Comparison of ENCODE assay signal across 8 mouse cellular contexts in genomic region chr6:135040275-135040871, GRCm38 (mm10). TPM values are rescaled to one million over a fixed set of nuclear protein-coding genes. Genes with fewer than 3 reads are reported as not detected.
A peak's percentile ranks its signal among the peaks of the same experiment; 100 is the strongest.
DNase-seq lines count a peak whose midpoint lies in the region; ATAC-seq and TF ChIP-seq lines count a peak whose summit lies in the region.
"Had no signal": no experiment of that assay in that cellular context is flagged by ENCODE, and none has a peak within 500 bp of the region (broad histone marks: within the 10 kb centered on the region; RNA-seq: fewer than 3 reads in every experiment).

No protein-coding gene starts in this region.

- peak overlapping the region; percentile 50 for H3K4me2 ChIP-seq in heart, postnatal 0 days (ENCODE audit: low read depth, low read length)
- H3K4me2 ChIP-seq in limb, embryonic 14.5 days (replicated peaks; ENCODE audit: low read depth, low read length, severe bottlenecking), result peak overlapping the region; percentile 33; the same call in 1 of the 2 replicates

- peak; percentile 85 for DNase-seq in ZHBTc4 (ENCODE audit: low read depth, low spot score)
- DNase-seq in heart, postnatal 0 days (ENCODE audit: low spot score), result peak; percentile 12
- peak; percentile 7 for DNase-seq in limb, embryonic 14.5 days (ENCODE audit: low spot score)
- no peak for DNase-seq in left cerebral cortex, adult 2 months (ENCODE audit: extremely low spot score in 1 of 2, low spot score in 2 of 2)
- no peak for DNase-seq in thymus, adult 2 months
- DNase-seq in right cerebral cortex, postnatal 10 days (ENCODE audit: low spot score in 2 of 2), result no peak

- H3K4me3 ChIP-seq in E14TG2a.4 (replicated peaks; ENCODE audit: low read length), result peak overlapping the region; percentile 46
- H3K4me3 ChIP-seq in heart, postnatal 0 days (ENCODE audit: low read depth, low read length), result peak overlapping the region; percentile 17
- 0 out of 2 replicates have a peak overlapping the region, but pooled peaks have one; percentile 7 for H3K4me3 ChIP-seq in limb, embryonic 14.5 days (replicated peaks; ENCODE audit: low read length)
- no peak overlapping the region for H3K4me3 ChIP-seq in left cerebral cortex, adult 2 months
- H3K4me3 ChIP-seq in thymus, adult 2 months (ENCODE audit: control insufficient read depth, insufficient read depth, low read length), result no peak overlapping the region
- H3K4me3 ChIP-seq: megakaryocyte, embryonic 14.5 days had no signal

- no peak overlapping the region for H3K27ac ChIP-seq in heart, postnatal 0 days (ENCODE audit: low read depth)
- H3K27ac ChIP-seq in limb, embryonic 14.5 days (replicated peaks; ENCODE audit: low read depth, low read length), result no peak overlapping the region
- H3K27ac ChIP-seq in left cerebral cortex, adult 2 months, result no peak overlapping the region
- no peak overlapping the region for H3K27ac ChIP-seq in thymus, adult 2 months (ENCODE audit: control insufficient read depth, insufficient read depth, low read length)

- intact Hi-C loops in left cerebral cortex, adult 2 months (cut with DNase I), result no loop called here

- 5% methylated on average over 21 of the region's 21 CpGs for WGBS in heart, postnatal 0 days
- WGBS in limb, embryonic 14.5 days, result under 1% methylated on average over 21 of the region's 21 CpGs
- WGBS in thymus, adult 2 months, result 18% methylated on average over 21 of the region's 21 CpGs

- ATAC-seq in heart, postnatal 0 days (ENCODE audit: insufficient read depth, low read depth), result no peak
- ATAC-seq in limb, embryonic 14.5 days (ENCODE audit: low FRiP score, low read depth), result no peak

- H3K9ac ChIP-seq in heart, postnatal 0 days (replicated peaks; ENCODE audit: low read depth, low read length), result no peak overlapping the region
- H3K9ac ChIP-seq in limb, embryonic 14.5 days (ENCODE audit: low read depth, low read length, severe bottlenecking), result no peak overlapping the region

- no peaks in the 10 kb centered on the region for H3K36me3 ChIP-seq in E14TG2a.4 (ENCODE audit: insufficient read depth, low read length)
- no peaks in the 10 kb centered on the region for H3K36me3 ChIP-seq in heart, postnatal 0 days (replicated peaks; ENCODE audit: control insufficient read depth, insufficient read depth, low read length)
- no peaks in the 10 kb centered on the region for H3K36me3 ChIP-seq in limb, embryonic 14.5 days (ENCODE audit: control insufficient read depth, insufficient read depth, low read length)
- no peaks in the 10 kb centered on the region for H3K36me3 ChIP-seq in thymus, adult 2 months (ENCODE audit: control insufficient read depth, insufficient read depth, low read length)

- H3K4me1 ChIP-seq in E14TG2a.4 (replicated peaks; ENCODE audit: low read depth, low read length), result peaks cover 56% of the 10 kb centered on the region
- H3K4me1 ChIP-seq in heart, postnatal 0 days (ENCODE audit: control insufficient read depth, insufficient read depth), result 0 out of 2 replicates have a peak, but pooled peaks cover 8% of the 10 kb centered on the region
- 0 out of 2 replicates have a peak, but pooled peaks cover 5% of the 10 kb centered on the region for H3K4me1 ChIP-seq in limb, embryonic 14.5 days (ENCODE audit: control insufficient read depth, insufficient read depth, low read length)
- H3K4me1 ChIP-seq in thymus, adult 2 months (replicated peaks; ENCODE audit: control insufficient read depth, insufficient read depth, low read length), result no peaks in the 10 kb centered on the region

- H3K27me3 ChIP-seq in E14TG2a.4 (ENCODE audit: insufficient read depth, low read length), result 0 out of 2 replicates have a peak, but pooled peaks cover 2% of the 10 kb centered on the region
- no peaks in the 10 kb centered on the region for H3K27me3 ChIP-seq in heart, postnatal 0 days (ENCODE audit: control insufficient read depth, insufficient read depth, low read length)
- no peaks in the 10 kb centered on the region for H3K27me3 ChIP-seq in limb, embryonic 14.5 days (ENCODE audit: control insufficient read depth, insufficient read depth, low read length)
- H3K27me3 ChIP-seq in thymus, adult 2 months (ENCODE audit: control insufficient read depth, insufficient read depth, low read length), result no peaks in the 10 kb centered on the region; the same call in 1 of the 2 replicates

- H3K9me3 ChIP-seq in E14TG2a.4 (ENCODE audit: low read length), result peaks cover 10% of the 10 kb centered on the region
- no peaks in the 10 kb centered on the region for H3K9me3 ChIP-seq in heart, postnatal 0 days (replicated peaks; ENCODE audit: control insufficient read depth, low read length)
- no peaks in the 10 kb centered on the region for H3K9me3 ChIP-seq in limb, embryonic 14.5 days (ENCODE audit: control insufficient read depth, low read length)

- no peak for TF ChIP-seq CTCF in E14TG2a.4 (conservative IDR thresholded peaks at IDR 0.05; ENCODE audit: low read length)
- TF ChIP-seq CTCF in heart, postnatal 0 days (IDR thresholded peaks at IDR 0.05; ENCODE audit: low read depth), result no peak
- TF ChIP-seq CTCF in left cerebral cortex, adult 2 months (IDR thresholded peaks at IDR 0.05), result no peak
- no peak for TF ChIP-seq CTCF in thymus, adult 2 months (IDR thresholded peaks at IDR 0.05; ENCODE audit: borderline replicate concordance, control insufficient read depth, extremely low read depth, insufficient read depth, low read length, poor library complexity)

- no peak for TF ChIP-seq EP300 in heart, postnatal 0 days (IDR thresholded peaks at IDR 0.05; ENCODE audit: low read depth)

- no peak for TF ChIP-seq POLR2A in limb, embryonic 14.5 days (IDR thresholded peaks at IDR 0.05; ENCODE audit: borderline replicate concordance, extremely low read depth, insufficient read depth, insufficient read length)
- no peak for TF ChIP-seq POLR2A in thymus, adult 2 months (IDR thresholded peaks at IDR 0.05; ENCODE audit: control insufficient read depth, extremely low read depth, insufficient read depth, low read length, poor library complexity)

RNA-seq across cellular contexts. Expression of gene Gprc5a, which starts 25.1 kb away (rescaled TPM):
- total RNA-seq in heart, postnatal 0 days (2014; rRNA removed; ENCODE audit: low replicate concordance), result 0.12 TPM in 1 of 2 replicates, not detected in the other
- polyA plus RNA-seq in heart, postnatal 0 days (2015; fragmentation: Nextera tagmentation; extraction: Ambion mirVana), result 2.3 and 2.5 TPM in 2 replicates
- 2.7 and 2.8 TPM in 2 replicates for polyA plus RNA-seq in limb, embryonic 14.5 days (2012; rRNA removed)
- 3.8 and 4.7 TPM in 2 replicates for polyA plus RNA-seq in limb, embryonic 14.5 days (2014; fragmentation: Nextera tagmentation; extraction: Ambion mirVana)
- total RNA-seq in left cerebral cortex, adult 2 months (2021), result under 1 TPM; 0.38 to 0.65 TPM
- polyA plus RNA-seq in thymus, adult 2 months (2012; rRNA removed), result 2.2 and 3.7 TPM in 2 replicates

RNA-seq across cellular contexts. Expression of gene Ddx47, which starts 29.0 kb away (rescaled TPM):
- 24.5 and 35.8 TPM in 2 replicates for total RNA-seq in heart, postnatal 0 days (2014; rRNA removed; ENCODE audit: low replicate concordance)
- 51.4 and 52.7 TPM in 2 replicates for polyA plus RNA-seq in heart, postnatal 0 days (2015; fragmentation: Nextera tagmentation; extraction: Ambion mirVana)
- 93.9 and 104 TPM in 2 replicates for polyA plus RNA-seq in limb, embryonic 14.5 days (2012; rRNA removed)
- polyA plus RNA-seq in limb, embryonic 14.5 days (2014; fragmentation: Nextera tagmentation; extraction: Ambion mirVana), result 97.6 and 107 TPM in 2 replicates
- total RNA-seq in left cerebral cortex, adult 2 months (2021), result 10 to 100 TPM; 61.0 to 62.0 TPM
- polyA plus RNA-seq in thymus, adult 2 months (2012; rRNA removed), result 83.8 and 96.2 TPM in 2 replicates

RNA-seq across cellular contexts. Expression of gene Apold1, which starts 58.9 kb away (rescaled TPM):
- total RNA-seq in heart, postnatal 0 days (2014; rRNA removed; ENCODE audit: low replicate concordance), result 24.8 and 28.5 TPM in 2 replicates
- 6.9 and 9.2 TPM in 2 replicates for polyA plus RNA-seq in heart, postnatal 0 days (2015; fragmentation: Nextera tagmentation; extraction: Ambion mirVana)
- 2.7 and 3.4 TPM in 2 replicates for polyA plus RNA-seq in limb, embryonic 14.5 days (2012; rRNA removed)
- 4.8 and 4.9 TPM in 2 replicates for polyA plus RNA-seq in limb, embryonic 14.5 days (2014; fragmentation: Nextera tagmentation; extraction: Ambion mirVana)
- 1 to 10 TPM; 3.7 to 6.4 TPM for total RNA-seq in left cerebral cortex, adult 2 months (2021)
- polyA plus RNA-seq in thymus, adult 2 months (2012; rRNA removed), result 1.1 and 1.6 TPM in 2 replicates

Comparison
In these comparisons a context has a peak if more than half of its experiments do, and no peak if none do; other contexts are left out.
1. H3K4me3 ChIP-seq: peak in E14TG2a.4 (single experiment), heart, postnatal 0 days (single experiment) and limb, embryonic 14.5 days (single experiment); none in left cerebral cortex, adult 2 months (single experiment) and thymus, adult 2 months (single experiment).
2. DNase-seq: peak in ZHBTc4 (single experiment), heart, postnatal 0 days (single experiment) and limb, embryonic 14.5 days (single experiment); none in left cerebral cortex, adult 2 months (0 of 2), thymus, adult 2 months (single experiment) and right cerebral cortex, postnatal 10 days (0 of 2).